Mouse (Mus musculus) ES-E14 (cell line): Measurements from ENCODE around the gene Acy3. TPM values are rescaled to one million over a fixed set of nuclear protein-coding genes. Genes with fewer than 3 reads are reported as not detected.

ENCODE experiments used
- DNase-seq: peaks from one replicate; pipeline ENCODE4 v3.0.0-alpha.2; 2013; ENCODE audit warnings: low read depth, low spot score
- H3K27ac ChIP-seq: 2 replicates; pipeline ENCODE4 v1.5.1; 2012; ENCODE audit warnings: low read depth, mild to moderate bottlenecking, low read length, moderate library complexity, mixed read lengths; ENCODE audit not compliant: poor library complexity, insufficient read depth, severe bottlenecking
- H3K36me3 ChIP-seq: 2 replicates; pipeline ENCODE4 v1.6.1; 2012; ENCODE audit warnings: mild to moderate bottlenecking, low read length, moderate library complexity, mixed read lengths; ENCODE audit not compliant: control insufficient read depth, poor library complexity, insufficient read depth, severe bottlenecking
- H3K4me1 ChIP-seq, 2 experiments: fragments of 150-350 bp in 1 of 2; sonication (generic) in 1 of 2; 2 replicates each; pipeline ENCODE4 v1.6.1; 2012; ENCODE audit warnings: low read length in 2 of 2, mild to moderate bottlenecking in 1 of 2, mixed read lengths in 1 of 2; ENCODE audit not compliant: control insufficient read depth in 2 of 2, insufficient read depth in 2 of 2, poor library complexity in 1 of 2
- H3K4me3 ChIP-seq, 2 experiments: fragments of 150-350 bp in 1 of 2; sonication (generic) in 1 of 2; 2 replicates each; pipeline ENCODE4 v1.5.1; 2012; ENCODE audit warnings: low read length in 2 of 2, low read depth in 1 of 2, mild to moderate bottlenecking in 1 of 2, mixed read lengths in 1 of 2; ENCODE audit not compliant: insufficient read depth in 1 of 2, poor library complexity in 1 of 2, severe bottlenecking in 1 of 2
- H3K9ac ChIP-seq: 2 replicates; pipeline ENCODE4 v1.6.1; 2012; ENCODE audit warnings: low read depth, mild to moderate bottlenecking, low read length, mixed read lengths; ENCODE audit not compliant: poor library complexity, insufficient read depth, severe bottlenecking
- H3K9me3 ChIP-seq: fragments of 150-350 bp; sonication (generic); 2 replicates; pipeline ENCODE4 v1.6.1; 2012; ENCODE audit warnings: low read depth, mild to moderate bottlenecking, low read length; ENCODE audit not compliant: control insufficient read depth, insufficient read depth
- CHD2 ChIP-seq: IDR thresholded peaks from 2 replicates; pipeline ENCODE4 v1.6.1; 2014; ENCODE audit warnings: mild to moderate bottlenecking, low read depth, low read length, inconsistent platforms
- HCFC1 ChIP-seq: IDR thresholded peaks from 2 replicates; pipeline ENCODE4 v1.6.1; 2012; ENCODE audit warnings: low read length, inconsistent platforms, borderline replicate concordance; ENCODE audit not compliant: insufficient read depth
- MAFK ChIP-seq: IDR thresholded peaks from 2 replicates; pipeline ENCODE4 v1.6.1; 2014; ENCODE audit warnings: mild to moderate bottlenecking, low read depth, low read length, inconsistent platforms; ENCODE audit not compliant: insufficient read depth
- ZC3H11A ChIP-seq: IDR thresholded peaks from 2 replicates; pipeline ENCODE4 v1.6.1; 2012; ENCODE audit warnings: low read depth, mild to moderate bottlenecking, inconsistent platforms, low read length, borderline replicate concordance
- ZNF384 ChIP-seq: IDR thresholded peaks from 2 replicates; pipeline ENCODE4 v1.6.1; 2012; ENCODE audit warnings: low read depth, low read length, inconsistent platforms
- in situ Hi-C, 2 experiments: fragments of 600-800 bp; cut with MboI; formaldehyde crosslinking; loops; one replicate each; pipeline ENCODE4 v1.15.1; 2025; ENCODE audit warnings: low sequenced_read_pairs in 2 of 2, inconsistent platforms in 1 of 2; ENCODE audit not compliant: unreplicated experiment in 2 of 2
- total RNA-seq: library from RNA; depleted of rRNA; stranded (reverse); fragments of 300-350 nt; gene quantifications from 2 replicates; pipeline ENCODE4 v1.2.3, GENCODE M21; 2012

The Acy3 gene
- total RNA-seq, 1 experiment, result 2.1 TPM

- in situ Hi-C loops, result no loop called here
- no peak overlapping the region for H3K9ac ChIP-seq
- no peaks in the 10 kb centered on the region for H3K36me3 ChIP-seq
- DNase-seq, result peak; percentile 80
- H3K27ac ChIP-seq, result no peak overlapping the region
- TF ChIP-seq CHD2, result no peak
- no peaks in the 10 kb centered on the region for H3K9me3 ChIP-seq
- peaks cover 0 to 8% of the 10 kb centered on the region in 2 experiments; a peak in 2 of 4 replicates for H3K4me1 ChIP-seq
- H3K4me3 ChIP-seq, result no peak overlapping the region
Measured at GRCm38 (mm10) chr19:3980309-3980708, 6.1 kb upstream of the Acy3 start.

- TF ChIP-seq ZNF384 (no peak), ZC3H11A (no peak), CHD2 (no peak), HCFC1 (no peak), MAFK (no peak)
- H3K36me3 ChIP-seq, result no peaks in the 10 kb centered on the region
- in situ Hi-C loops, result no loop called here
- H3K9ac ChIP-seq, result no peak overlapping the region
- no peak for DNase-seq
- H3K9me3 ChIP-seq, result no peaks in the 10 kb centered on the region
- no peak overlapping the region for H3K27ac ChIP-seq
- peaks cover 0 to 11% of the 10 kb centered on the region in 2 experiments; a peak in 2 of 4 replicates for H3K4me1 ChIP-seq
- H3K4me3 ChIP-seq, result no peak overlapping the region
Measured at GRCm38 (mm10) chr19:3980917-3981316, 5.5 kb upstream of the Acy3 start.

- peaks cover 0 to 25% of the 10 kb centered on the region in 2 experiments; a peak in 2 of 4 replicates for H3K4me1 ChIP-seq
- in situ Hi-C loops, result no loop called here
- no peak overlapping the region for H3K4me3 ChIP-seq
- H3K9ac ChIP-seq, result no peak overlapping the region
- TF ChIP-seq ZC3H11A (no peak), MAFK (no peak), ZNF384 (no peak), CHD2 (no peak), HCFC1 (no peak)
- DNase-seq, result no peak
- no peaks in the 10 kb centered on the region for H3K9me3 ChIP-seq
- H3K27ac ChIP-seq, result no peak overlapping the region
- H3K36me3 ChIP-seq, result no peaks in the 10 kb centered on the region
Measured at GRCm38 (mm10) chr19:3983527-3984200, 2.7 kb upstream of the Acy3 start.

- DNase-seq, result no peak
- no peak for TF ChIP-seq CHD2
- TF ChIP-seq HCFC1, result no peak
- no peak for TF ChIP-seq ZC3H11A
- TF ChIP-seq ZNF384, result no peak
- no peak for TF ChIP-seq MAFK
- no peaks in the 10 kb centered on the region for H3K9me3 ChIP-seq
- no peak overlapping the region for H3K27ac ChIP-seq
- peaks cover 0 to 25% of the 10 kb centered on the region in 2 experiments; a peak in 2 of 4 replicates for H3K4me1 ChIP-seq
- H3K9ac ChIP-seq, result no peak overlapping the region
- no peak overlapping the region for H3K4me3 ChIP-seq
- in situ Hi-C loops, result no loop called here
- H3K36me3 ChIP-seq, result no peaks in the 10 kb centered on the region
Measured at GRCm38 (mm10) chr19:3985261-3985681, 1.1 kb upstream of the Acy3 start.

- TF ChIP-seq HCFC1, result no peak
- no peak for TF ChIP-seq CHD2
- no peak for TF ChIP-seq ZC3H11A
- TF ChIP-seq MAFK, result no peak
- no peak for TF ChIP-seq ZNF384
- H3K27ac ChIP-seq, result no peak overlapping the region
- no peak overlapping the region for H3K9ac ChIP-seq
- in situ Hi-C loops, result no loop called here
- no peak overlapping the region for H3K4me3 ChIP-seq
- no peak for DNase-seq
- H3K36me3 ChIP-seq, result no peaks in the 10 kb centered on the region
- no peaks in the 10 kb centered on the region for H3K9me3 ChIP-seq
- peaks cover 0 to 27% of the 10 kb centered on the region in 2 experiments; a peak in 2 of 4 replicates for H3K4me1 ChIP-seq
Measured at GRCm38 (mm10) chr19:3988066-3988465, 1.7 kb downstream of the Acy3 start.
